In genomic region chr10:75921726-75922560, GRCm38 (mm10) we compare ENCODE assay signal across 8 mouse cellular contexts. TPM values are rescaled to one million over a fixed set of nuclear protein-coding genes. Genes with fewer than 3 reads are reported as not detected.
A peak's percentile ranks its signal among the peaks of the same experiment; 100 is the strongest.
DNase-seq lines count a peak whose midpoint lies in the region; ATAC-seq lines count a peak whose summit lies in the region.

No protein-coding gene starts in this region.

- no peak for DNase-seq in heart, postnatal 10 days
- DNase-seq in CD4-positive, CD25-positive, alpha-beta regulatory T cell, adult 2 months (ENCODE audit: low read depth, low spot score) = peak; percentile 29
- peak; percentile 68 to 74 for DNase-seq in cerebellum, postnatal 14 days
- DNase-seq in hindbrain, embryonic 11.5 days (ENCODE audit: low spot score) = no peak
- no peak for DNase-seq in liver, embryonic 13.5 days
- DNase-seq in urinary bladder, postnatal 4 days (ENCODE audit: low spot score in 2 of 2) = no peak

- no peaks in the 10 kb centered on the region for H3K9me3 ChIP-seq in heart, embryonic 12.5 days (replicated peaks)
- H3K9me3 ChIP-seq in hindbrain, embryonic 11.5 days (ENCODE audit: control insufficient read depth, low read length) = no peaks in the 10 kb centered on the region
- H3K9me3 ChIP-seq in liver, embryonic 13.5 days (replicated peaks) = no peaks in the 10 kb centered on the region
- no peaks in the 10 kb centered on the region for H3K9me3 ChIP-seq in stomach, embryonic 15.5 days

- H3K4me1 ChIP-seq in heart, embryonic 12.5 days (replicated peaks) = peaks cover 36% of the 10 kb centered on the region
- H3K4me1 ChIP-seq in hindbrain, embryonic 11.5 days (replicated peaks; ENCODE audit: control insufficient read depth, insufficient read depth, low read length) = no peaks in the 10 kb centered on the region
- peaks cover 43% of the 10 kb centered on the region for H3K4me1 ChIP-seq in liver, embryonic 13.5 days (replicated peaks)
- H3K4me1 ChIP-seq in stomach, embryonic 15.5 days = peaks cover 20% of the 10 kb centered on the region; the same call in 1 of the 2 replicates

- peak; percentile 34; the same call in 1 of the 2 replicates for ATAC-seq in heart, embryonic 12.5 days (ENCODE audit: insufficient number of reproducible peaks, low FRiP score)
- peak; percentile 20; the same call in 1 of the 2 replicates for ATAC-seq in hindbrain, embryonic 11.5 days (ENCODE audit: low FRiP score)
- ATAC-seq in liver, embryonic 13.5 days (ENCODE audit: low read depth) = peak; percentile 35
- ATAC-seq in stomach, embryonic 15.5 days (ENCODE audit: insufficient read depth, low FRiP score, low read depth) = peak; percentile 11; the same call in 1 of the 2 replicates

- peaks cover 15% of the 10 kb centered on the region for H3K27me3 ChIP-seq in heart, embryonic 12.5 days (replicated peaks)
- H3K27me3 ChIP-seq in hindbrain, embryonic 11.5 days (ENCODE audit: control insufficient read depth, insufficient read depth, low read length) = no peaks in the 10 kb centered on the region
- H3K27me3 ChIP-seq in liver, embryonic 13.5 days = peaks cover 16% of the 10 kb centered on the region
- no peaks in the 10 kb centered on the region for H3K27me3 ChIP-seq in stomach, embryonic 15.5 days (replicated peaks)

- WGBS in heart, embryonic 12.5 days = 5% methylated on average over 22 of the region's 22 CpGs
- 6% methylated on average over 22 of the region's 22 CpGs for WGBS in hindbrain, embryonic 11.5 days
- WGBS in liver, embryonic 13.5 days (ENCODE audit: insufficient replicate concordance) = 6% methylated on average over 22 of the region's 22 CpGs
- 4% methylated on average over 22 of the region's 22 CpGs for WGBS in stomach, embryonic 15.5 days

- peak overlapping the region; percentile 95 for H3K27ac ChIP-seq in heart, embryonic 12.5 days (ENCODE audit: poor library complexity, severe bottlenecking)
- peak overlapping the region; percentile 94 for H3K27ac ChIP-seq in hindbrain, embryonic 11.5 days (ENCODE audit: low read depth, low read length)
- peak overlapping the region; percentile 93 for H3K27ac ChIP-seq in liver, embryonic 13.5 days
- peak overlapping the region; percentile 94 for H3K27ac ChIP-seq in stomach, embryonic 15.5 days

- H3K4me3 ChIP-seq in heart, embryonic 12.5 days = peak overlapping the region; percentile 85
- H3K4me3 ChIP-seq in hindbrain, embryonic 11.5 days (ENCODE audit: low read depth, low read length) = peak overlapping the region; percentile 81
- peak overlapping the region; percentile 97 for H3K4me3 ChIP-seq in liver, embryonic 13.5 days (replicated peaks)
- H3K4me3 ChIP-seq in stomach, embryonic 15.5 days (replicated peaks) = peak overlapping the region; percentile 89

- H3K9ac ChIP-seq in heart, embryonic 12.5 days = peak overlapping the region; percentile 91
- peak overlapping the region; percentile 95 for H3K9ac ChIP-seq in hindbrain, embryonic 11.5 days (ENCODE audit: low read depth, low read length)
- H3K9ac ChIP-seq in liver, embryonic 13.5 days = peak overlapping the region; percentile 94
- H3K9ac ChIP-seq in stomach, embryonic 15.5 days = peak overlapping the region; percentile 76

- peaks cover 41% of the 10 kb centered on the region for H3K36me3 ChIP-seq in heart, embryonic 12.5 days
- H3K36me3 ChIP-seq in hindbrain, embryonic 11.5 days (ENCODE audit: control insufficient read depth, insufficient read depth, low read length) = no peaks in the 10 kb centered on the region
- peaks cover 19% of the 10 kb centered on the region for H3K36me3 ChIP-seq in liver, embryonic 13.5 days
- peaks cover 10% of the 10 kb centered on the region for H3K36me3 ChIP-seq in stomach, embryonic 15.5 days

- intact Hi-C loops in heart, postnatal 10 days (cut with DNase I) = no loop called here

- peak overlapping the region; percentile 81 for H3K4me2 ChIP-seq in heart, embryonic 12.5 days
- H3K4me2 ChIP-seq in hindbrain, embryonic 11.5 days (replicated peaks; ENCODE audit: low read depth, low read length) = peak overlapping the region; percentile 70
- H3K4me2 ChIP-seq in liver, embryonic 13.5 days = peak overlapping the region; percentile 97
- peak overlapping the region; percentile 79 for H3K4me2 ChIP-seq in stomach, embryonic 15.5 days

RNA-seq across cellular contexts. Expression of gene Smarcb1, which starts 0.5 kb away (rescaled TPM):
- polyA plus RNA-seq in heart, embryonic 12.5 days (2016; fragmentation: Nextera tagmentation; extraction: Ambion mirVana) = 125 and 126 TPM in 2 replicates
- 10 to 100 TPM; 41.3 to 44.8 TPM for total RNA-seq in heart, postnatal 10 days (2021)
- polyA plus RNA-seq in hindbrain, embryonic 11.5 days (2014; fragmentation: Nextera tagmentation; extraction: Ambion mirVana) = 279 and 282 TPM in 2 replicates
- 85.6 and 88.1 TPM in 2 replicates for polyA plus RNA-seq in liver, embryonic 13.5 days (2015; fragmentation: Nextera tagmentation; extraction: Ambion mirVana)
- 172 and 173 TPM in 2 replicates for polyA plus RNA-seq in stomach, embryonic 15.5 days (2015; fragmentation: Nextera tagmentation; extraction: Ambion mirVana)

RNA-seq across cellular contexts. Expression of gene Chchd10, which starts 11.0 kb away (rescaled TPM):
- polyA plus RNA-seq in heart, embryonic 12.5 days (2016; fragmentation: Nextera tagmentation; extraction: Ambion mirVana) = 408 and 409 TPM in 2 replicates
- 1,000 to 10,000 TPM; 1,157 to 1,242 TPM for total RNA-seq in heart, postnatal 10 days (2021)
- polyA plus RNA-seq in hindbrain, embryonic 11.5 days (2014; fragmentation: Nextera tagmentation; extraction: Ambion mirVana) = 8.0 and 9.3 TPM in 2 replicates
- polyA plus RNA-seq in liver, embryonic 13.5 days (2015; fragmentation: Nextera tagmentation; extraction: Ambion mirVana) = 88.0 and 110 TPM in 2 replicates
- 90.5 and 101 TPM in 2 replicates for polyA plus RNA-seq in stomach, embryonic 15.5 days (2015; fragmentation: Nextera tagmentation; extraction: Ambion mirVana)

RNA-seq across cellular contexts. Expression of gene Mmp11, which starts 14.4 kb away (rescaled TPM):
- polyA plus RNA-seq in heart, embryonic 12.5 days (2016; fragmentation: Nextera tagmentation; extraction: Ambion mirVana) = 25.4 and 27.1 TPM in 2 replicates
- total RNA-seq in heart, postnatal 10 days (2021) = 1 to 10 TPM; 8.6 to 9.9 TPM
- polyA plus RNA-seq in hindbrain, embryonic 11.5 days (2014; fragmentation: Nextera tagmentation; extraction: Ambion mirVana) = 32.2 and 36.1 TPM in 2 replicates
- 3.6 and 4.1 TPM in 2 replicates for polyA plus RNA-seq in liver, embryonic 13.5 days (2015; fragmentation: Nextera tagmentation; extraction: Ambion mirVana)
- 33.4 and 42.0 TPM in 2 replicates for polyA plus RNA-seq in stomach, embryonic 15.5 days (2015; fragmentation: Nextera tagmentation; extraction: Ambion mirVana)

RNA-seq across cellular contexts. Expression of gene Gm867, which starts 18.5 kb away (rescaled TPM):
- polyA plus RNA-seq in heart, embryonic 12.5 days (2016; fragmentation: Nextera tagmentation; extraction: Ambion mirVana) = 0.80 and 1.1 TPM in 2 replicates
- total RNA-seq in heart, postnatal 10 days (2021) = not detected
- 1.3 and 2.0 TPM in 2 replicates for polyA plus RNA-seq in hindbrain, embryonic 11.5 days (2014; fragmentation: Nextera tagmentation; extraction: Ambion mirVana)
- 21.7 and 25.1 TPM in 2 replicates for polyA plus RNA-seq in liver, embryonic 13.5 days (2015; fragmentation: Nextera tagmentation; extraction: Ambion mirVana)
- polyA plus RNA-seq in stomach, embryonic 15.5 days (2015; fragmentation: Nextera tagmentation; extraction: Ambion mirVana) = 1.4 and 3.6 TPM in 2 replicates

RNA-seq across cellular contexts. Expression of gene Vpreb3, which starts 20.9 kb away (rescaled TPM):
- 0.24 TPM in 1 of 2 replicates, not detected in the other for polyA plus RNA-seq in heart, embryonic 12.5 days (2016; fragmentation: Nextera tagmentation; extraction: Ambion mirVana)
- total RNA-seq in heart, postnatal 10 days (2021) = under 1 TPM in 1 of 2 experiments, not detected in 1; 0.53 TPM
- 0.43 TPM in 1 of 2 replicates, not detected in the other for polyA plus RNA-seq in hindbrain, embryonic 11.5 days (2014; fragmentation: Nextera tagmentation; extraction: Ambion mirVana)
- polyA plus RNA-seq in liver, embryonic 13.5 days (2015; fragmentation: Nextera tagmentation; extraction: Ambion mirVana) = 0.67 and 0.81 TPM in 2 replicates
- 0.90 and 1.8 TPM in 2 replicates for polyA plus RNA-seq in stomach, embryonic 15.5 days (2015; fragmentation: Nextera tagmentation; extraction: Ambion mirVana)

Comparison
In these comparisons a context has a peak if more than half of its experiments do, and no peak if none do; other contexts are left out.
1. DNase-seq: peak in CD4-positive, CD25-positive, alpha-beta regulatory T cell, adult 2 months (single experiment) and cerebellum, postnatal 14 days (2 of 2); none in heart, postnatal 10 days (0 of 2), hindbrain, embryonic 11.5 days (single experiment), liver, embryonic 13.5 days (single experiment) and urinary bladder, postnatal 4 days (0 of 2).
2. Peak in every context shown above with its lines, with median percentiles within 50 percentile points of each other: ATAC-seq, H3K27ac ChIP-seq, H3K4me2 ChIP-seq, H3K4me3 ChIP-seq and H3K9ac ChIP-seq.